Mouse (Mus musculus): ENCODE results near the gene Parp2. TPM values are rescaled to one million over a fixed set of nuclear protein-coding genes. Genes with fewer than 3 reads are reported as not detected.
A peak's percentile ranks its signal among the peaks of the same experiment; 100 is the strongest.

Gene Parp2
- polyA plus RNA-seq (2012; ENCODE audit: insufficient read depth, insufficient read length, missing spikeins) = 75.2 and 77.4 TPM in 2 replicates

DNA sequence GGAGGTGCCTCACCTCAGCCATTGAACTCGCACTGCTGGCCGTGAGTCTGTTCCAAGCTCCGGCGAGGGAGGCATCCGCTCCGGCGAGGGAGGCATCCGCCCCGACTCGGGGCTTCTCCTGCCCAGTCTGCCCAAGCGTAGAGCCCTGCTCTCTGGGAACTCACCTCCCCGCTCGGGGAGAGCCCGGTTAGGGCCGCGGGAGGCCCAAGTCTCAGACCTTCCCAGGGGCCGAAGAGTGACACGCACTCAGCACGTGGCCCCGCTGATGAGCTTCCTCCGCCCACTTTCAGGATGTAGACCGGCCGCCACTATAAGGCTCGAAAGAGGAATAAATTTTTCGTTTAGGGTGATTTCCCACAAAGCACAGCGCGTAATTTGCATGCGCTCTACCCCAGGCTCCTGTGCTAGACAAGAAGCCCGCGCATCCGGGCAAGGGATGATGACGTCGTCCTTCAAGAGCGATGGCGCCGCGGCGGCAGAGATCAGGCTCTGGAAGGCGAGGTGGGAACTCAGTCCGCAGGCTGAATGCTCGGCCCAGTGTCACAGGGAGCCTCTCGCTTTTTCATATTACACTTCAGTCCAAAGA is at the start of gene Parp2, which contains the start of gene Ccnb1ip1:
Gene Parp2, plus strand, starts transcription at position 355 of the 586 bp plus-strand sequence.
Gene Ccnb1ip1, minus strand, starts transcription at position 246 of the 586 bp plus-strand sequence.
- Histone ChIP-seq H3K4me1 (ENCODE audit: control insufficient read depth, insufficient read depth, low read length) (peaks cover 8% of the 10 kb centered on the region), H3K4me3 (ENCODE audit: insufficient read depth, low read length) (peak within 1 kb of the TSS; percentile 81), H3K27ac (ENCODE audit: insufficient read depth, low read depth, low read length) (peak within 1 kb of the TSS; percentile 72)
- TF ChIP-seq CTCF (IDR thresholded peaks at IDR 0.05; ENCODE audit: low read depth, low read length) (no peak), POLR2A (IDR thresholded peaks at IDR 0.05; ENCODE audit: borderline replicate concordance, low read depth, low read length) (peak; percentile 42; the same call in 1 of the 2 replicates)

- Histone ChIP-seq H3K4me1 (ENCODE audit: control insufficient read depth, insufficient read depth, low read length) (no peaks in the 10 kb centered on the region), H3K27ac (ENCODE audit: insufficient read depth, low read depth, low read length) (no peak overlapping the region), H3K4me3 (ENCODE audit: insufficient read depth, low read length) (no peak overlapping the region)
- TF ChIP-seq CTCF (IDR thresholded peaks at IDR 0.05; ENCODE audit: low read depth, low read length) (no peak), POLR2A (IDR thresholded peaks at IDR 0.05; ENCODE audit: borderline replicate concordance, low read depth, low read length) (no peak)
Measured at GRCm38 (mm10) chr14:50758416-50759085, 49.1 kb upstream of the Parp2 start.

GRCm38 (mm10) chr14:50765736-50766135 is 41.9 kb upstream of the Parp2 start:
- Histone ChIP-seq H3K4me1 (ENCODE audit: control insufficient read depth, insufficient read depth, low read length) (no peaks in the 10 kb centered on the region), H3K4me3 (ENCODE audit: insufficient read depth, low read length) (no peak overlapping the region), H3K27ac (ENCODE audit: insufficient read depth, low read depth, low read length) (no peak overlapping the region)
- no peak for TF ChIP-seq CTCF (IDR thresholded peaks at IDR 0.05; ENCODE audit: low read depth, low read length)
- TF ChIP-seq POLR2A (IDR thresholded peaks at IDR 0.05; ENCODE audit: borderline replicate concordance, low read depth, low read length) = no peak

- Histone ChIP-seq H3K4me1 (ENCODE audit: control insufficient read depth, insufficient read depth, low read length) (no peaks in the 10 kb centered on the region), H3K27ac (ENCODE audit: insufficient read depth, low read depth, low read length) (no peak overlapping the region), H3K4me3 (ENCODE audit: insufficient read depth, low read length) (no peak overlapping the region)
- no peak for TF ChIP-seq POLR2A (IDR thresholded peaks at IDR 0.05; ENCODE audit: borderline replicate concordance, low read depth, low read length)
- TF ChIP-seq CTCF (IDR thresholded peaks at IDR 0.05; ENCODE audit: low read depth, low read length) = no peak
Measured at GRCm38 (mm10) chr14:50771342-50771741, 36.3 kb upstream of the Parp2 start.

DNA sequence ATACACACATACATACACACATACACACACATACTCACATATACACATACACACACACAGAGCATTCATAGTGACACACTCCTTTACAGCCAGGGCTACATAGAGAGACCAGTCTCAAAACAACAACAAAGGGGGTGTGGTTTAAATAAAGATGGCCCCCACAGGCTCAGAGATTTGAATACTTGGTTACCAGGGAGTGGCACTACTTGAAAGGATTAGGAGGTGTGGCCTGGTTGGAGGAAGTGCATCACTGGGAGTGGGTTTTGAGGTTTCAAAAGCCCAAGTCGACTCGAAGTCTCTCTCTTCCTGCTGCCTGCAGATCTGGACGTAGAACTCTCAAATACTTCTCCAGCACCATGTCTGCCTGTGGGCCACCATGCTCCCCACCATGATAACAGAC is 25.5 kb upstream of the Parp2 start:
- Histone ChIP-seq H3K4me3 (ENCODE audit: insufficient read depth, low read length) (no peak overlapping the region), H3K4me1 (ENCODE audit: control insufficient read depth, insufficient read depth, low read length) (peaks cover 2% of the 10 kb centered on the region), H3K27ac (ENCODE audit: insufficient read depth, low read depth, low read length) (no peak overlapping the region)
- TF ChIP-seq CTCF (IDR thresholded peaks at IDR 0.05; ENCODE audit: low read depth, low read length) (no peak), POLR2A (IDR thresholded peaks at IDR 0.05; ENCODE audit: borderline replicate concordance, low read depth, low read length) (no peak)

DNA sequence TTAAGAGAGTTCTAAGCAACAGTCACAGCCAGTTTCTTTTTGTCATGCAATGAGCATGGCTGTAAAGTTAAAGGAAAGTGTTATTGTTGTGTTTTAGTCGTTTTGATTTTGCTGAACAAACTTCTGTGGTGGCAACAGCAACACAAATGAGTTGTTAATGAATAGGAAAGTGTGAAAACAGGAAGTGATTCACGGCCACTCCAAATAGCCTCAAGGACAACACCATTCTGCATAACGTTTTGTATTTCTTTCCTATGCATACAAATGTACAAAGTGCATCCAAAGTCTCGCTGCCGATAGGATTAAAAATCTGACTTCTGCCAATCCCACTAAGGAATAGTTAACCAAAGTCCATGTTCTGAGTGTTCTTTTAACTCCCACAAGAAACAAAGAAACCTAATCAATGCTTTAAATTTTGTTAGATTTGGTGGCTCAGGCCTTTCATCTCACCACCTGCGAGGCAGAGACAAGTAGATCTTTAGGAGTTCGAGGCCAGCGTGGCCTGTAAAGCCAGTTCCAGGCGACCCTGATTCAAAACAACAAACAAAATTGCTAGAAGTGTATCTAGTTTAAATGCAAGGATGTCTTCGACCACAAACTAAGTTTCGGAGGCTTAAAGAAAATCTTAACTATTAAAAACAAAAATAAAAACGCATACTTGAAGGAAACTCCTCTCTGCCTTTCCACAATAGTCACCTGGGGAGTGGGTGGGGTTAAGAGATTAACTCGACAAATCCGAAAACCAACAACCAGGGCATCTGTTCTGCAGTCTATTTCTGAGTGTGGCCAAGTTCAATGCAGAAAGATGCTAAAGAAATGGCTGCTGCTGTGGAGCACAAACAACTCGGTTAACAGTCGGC is 23.0 kb upstream of the Parp2 start:
- peaks cover 2% of the 10 kb centered on the region for H3K4me1 ChIP-seq (ENCODE audit: control insufficient read depth, insufficient read depth, low read length)
- no peak for TF ChIP-seq POLR2A (IDR thresholded peaks at IDR 0.05; ENCODE audit: borderline replicate concordance, low read depth, low read length)
- TF ChIP-seq CTCF (IDR thresholded peaks at IDR 0.05; ENCODE audit: low read depth, low read length) = no peak
- peak overlapping the region; percentile 86 for H3K4me3 ChIP-seq (ENCODE audit: insufficient read depth, low read length)
- H3K27ac ChIP-seq (ENCODE audit: insufficient read depth, low read depth, low read length) = peak overlapping the region; percentile 34

GRCm38 (mm10) chr14:50785251-50785637 is 22.4 kb upstream of the Parp2 start, which contains the start of gene Ttc5:
Gene Ttc5 (minus strand): TSS chr14:50785519.
- peak; percentile 65; the same call in 1 of the 2 replicates for TF ChIP-seq CTCF (IDR thresholded peaks at IDR 0.05; ENCODE audit: low read depth, low read length)
- no peak for TF ChIP-seq POLR2A (IDR thresholded peaks at IDR 0.05; ENCODE audit: borderline replicate concordance, low read depth, low read length)
- H3K27ac ChIP-seq (ENCODE audit: insufficient read depth, low read depth, low read length) = peak within 1 kb of the TSS; percentile 34

GRCm38 (mm10) chr14:50788157-50788556 is 19.5 kb upstream of the Parp2 start:
- Histone ChIP-seq H3K27ac (ENCODE audit: insufficient read depth, low read depth, low read length) (no peak overlapping the region), H3K4me3 (ENCODE audit: insufficient read depth, low read length) (no peak overlapping the region)
- TF ChIP-seq POLR2A (IDR thresholded peaks at IDR 0.05; ENCODE audit: borderline replicate concordance, low read depth, low read length) (no peak), CTCF (IDR thresholded peaks at IDR 0.05; ENCODE audit: low read depth, low read length) (no peak)

More at GRCm38 (mm10) chr14:50785251-50785637, 22.4 kb upstream of the Parp2 start, which contains the start of gene Ttc5:
- Histone ChIP-seq H3K4me3 (ENCODE audit: insufficient read depth, low read length) (peak within 1 kb of the TSS; percentile 86), H3K4me1 (ENCODE audit: control insufficient read depth, insufficient read depth, low read length) (peaks cover 2% of the 10 kb centered on the region)

DNA sequence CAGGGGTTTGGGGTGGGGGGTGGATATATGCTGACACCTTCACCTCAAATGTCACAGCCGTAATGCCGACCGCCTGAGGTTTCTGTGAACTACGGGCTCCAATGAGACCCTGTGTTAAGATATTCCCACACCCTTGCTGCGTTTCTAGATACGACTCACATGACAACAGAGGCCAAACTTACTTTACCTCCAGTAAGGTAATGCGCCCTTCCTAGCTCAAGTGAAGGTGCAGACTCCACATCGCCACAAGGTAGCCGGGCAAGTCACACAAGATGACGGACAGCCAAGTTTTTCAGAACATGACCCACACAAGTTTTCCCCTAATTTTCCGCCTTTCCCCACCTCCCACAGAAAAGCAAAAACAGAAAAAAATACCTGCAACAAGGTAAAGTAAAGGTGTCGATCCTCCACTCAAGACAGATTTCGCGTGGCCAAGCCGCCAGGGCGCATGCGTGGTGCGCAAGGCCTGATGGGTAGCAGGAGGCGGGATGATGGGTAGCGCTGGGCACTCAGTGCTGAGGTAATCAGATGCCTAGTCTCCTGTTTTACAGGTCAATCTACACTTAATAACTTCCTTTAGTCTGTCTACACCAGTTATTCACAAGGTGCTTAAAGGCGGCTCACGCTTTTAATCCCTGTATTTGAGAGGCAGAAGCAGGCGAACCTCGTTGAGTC is 12.2 kb upstream of the Parp2 start:
- H3K4me1 ChIP-seq (ENCODE audit: control insufficient read depth, insufficient read depth, low read length) = 0 out of 2 replicates have a peak, but pooled peaks cover 2% of the 10 kb centered on the region
- no peak overlapping the region for H3K27ac ChIP-seq (ENCODE audit: insufficient read depth, low read depth, low read length)
- TF ChIP-seq CTCF (IDR thresholded peaks at IDR 0.05; ENCODE audit: low read depth, low read length) (no peak), POLR2A (IDR thresholded peaks at IDR 0.05; ENCODE audit: borderline replicate concordance, low read depth, low read length) (no peak)
- no peak overlapping the region for H3K4me3 ChIP-seq (ENCODE audit: insufficient read depth, low read length)

More at GRCm38 (mm10) chr14:50788157-50788556, 19.5 kb upstream of the Parp2 start:
- H3K4me1 ChIP-seq (ENCODE audit: control insufficient read depth, insufficient read depth, low read length) = peaks cover 2% of the 10 kb centered on the region

Measured in bone marrow macrophage, adult 2 months (primary cell).